Mouse (Mus musculus) forebrain, embryonic 15.5 days (tissue): ENCODE measurements around the gene Jpt1. TPM values are rescaled to one million over a fixed set of nuclear protein-coding genes. Genes with fewer than 3 reads are reported as not detected.
A peak's percentile ranks its signal among the peaks of the same experiment; 100 is the strongest.
"Not testable (repeated sequence)": the region's sequence is repeated elsewhere in the genome, so short reads cannot be mapped to it uniquely, and the experiment has no call there.

Experiments used
- ATAC-seq: fragments of 200-750 bp; cut with Nextera tagmentation; replicated peaks from 2 replicates; pipeline ENCODE4 v1.8.0; 2017; ENCODE audit warnings: mild to moderate bottlenecking, moderate TSS enrichment, moderate library complexity
- H3K27ac ChIP-seq: fragments of 300-500 bp; sonication (generic); replicated peaks from 2 replicates; pipeline ENCODE4 v1.5.1; 2015; ENCODE audit warnings: mild to moderate bottlenecking, inconsistent platforms
- H3K27me3 ChIP-seq: fragments of 300-500 bp; sonication (generic); 2 replicates; pipeline ENCODE4 v1.6.1; 2015; ENCODE audit warnings: inconsistent platforms
- H3K36me3 ChIP-seq: fragments of 300-500 bp; sonication (generic); 2 replicates; pipeline ENCODE4 v1.6.1; 2015; ENCODE audit warnings: mild to moderate bottlenecking, inconsistent platforms
- H3K4me1 ChIP-seq: fragments of 300-500 bp; sonication (generic); 2 replicates; pipeline ENCODE4 v1.6.1; 2015; ENCODE audit warnings: inconsistent platforms
- H3K4me2 ChIP-seq: fragments of 300-500 bp; sonication (generic); replicated peaks from 2 replicates; pipeline ENCODE4 v1.6.1; 2015; ENCODE audit warnings: mild to moderate bottlenecking, inconsistent platforms
- H3K4me3 ChIP-seq: fragments of 300-500 bp; sonication (generic); 2 replicates; pipeline ENCODE4 v1.5.1; 2015; ENCODE audit warnings: mild to moderate bottlenecking, inconsistent platforms
- H3K9ac ChIP-seq: fragments of 300-500 bp; sonication (generic); replicated peaks from 2 replicates; pipeline ENCODE4 v1.6.1; 2015; ENCODE audit warnings: mild to moderate bottlenecking, inconsistent platforms
- H3K9me3 ChIP-seq: fragments of 300-500 bp; sonication (generic); 2 replicates; pipeline ENCODE4 v1.6.1; 2016; ENCODE audit warnings: inconsistent platforms
- WGBS: fragments of 180-500 bp; shearing (Covaris S2); methylation state at CpG from one replicate; pipeline ENCODE4 v1.1.7; 2015; ENCODE audit warnings: mixed read lengths; 5-methylcytosine and 5-hydroxymethylcytosine counted together
- polyA plus RNA-seq: library from polyadenylated mRNA; unstranded; fragments of >200 nt; fragmentation: Nextera tagmentation; extraction: Ambion mirVana; gene quantifications from 2 replicates; pipeline ENCODE4 v1.2.1, GENCODE M21; 2015

The Jpt1 gene
- polyA plus RNA-seq, 1 experiment from 2014 or later: 1,941 TPM

GRCm38 (mm10) chr11:115483726-115484125, 30.5 kb downstream of the Jpt1 start:
- no peak overlapping the region for H3K9ac ChIP-seq
- H3K9me3 ChIP-seq: no peaks in the 10 kb centered on the region
- H3K4me2 ChIP-seq: no peak overlapping the region
- H3K4me1 ChIP-seq: no peaks in the 10 kb centered on the region
- H3K27me3 ChIP-seq: no peaks in the 10 kb centered on the region
- H3K4me3 ChIP-seq: no peak overlapping the region
- H3K36me3 ChIP-seq: 0 out of 2 replicates have a peak, but pooled peaks cover 4% of the 10 kb centered on the region
- 18% methylated on average over 6 of the region's 6 CpGs for WGBS
- no peak for ATAC-seq
- no peak overlapping the region for H3K27ac ChIP-seq

DNA sequence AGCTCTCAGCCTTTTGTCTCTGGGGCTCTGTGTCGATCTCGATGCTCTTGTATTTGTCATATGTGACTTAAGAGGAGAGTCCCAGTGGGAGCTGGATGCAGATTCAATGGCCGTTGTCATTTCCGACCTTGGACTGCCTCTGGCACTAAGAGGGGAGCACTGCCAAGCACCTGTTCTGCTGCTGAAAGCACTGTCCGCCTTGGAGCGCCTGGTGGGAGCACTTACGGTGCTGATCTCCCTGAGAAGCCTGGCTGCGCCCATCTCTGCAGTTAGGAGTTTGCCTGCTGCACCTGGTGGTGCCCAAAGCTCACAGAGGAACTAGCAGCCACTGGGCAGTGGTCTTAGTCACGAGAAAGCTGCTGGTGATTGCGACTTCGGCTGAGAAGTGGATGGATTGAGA, 30.9 kb downstream of the Jpt1 start:
- no peaks in the 10 kb centered on the region for H3K9me3 ChIP-seq
- ATAC-seq: no peak
- H3K27me3 ChIP-seq: no peaks in the 10 kb centered on the region
- H3K27ac ChIP-seq: no peak overlapping the region
- no peak overlapping the region for H3K4me3 ChIP-seq
- WGBS: 73% methylated on average over 11 of the region's 11 CpGs
- H3K4me1 ChIP-seq: no peaks in the 10 kb centered on the region
- no peak overlapping the region for H3K4me2 ChIP-seq
- no peak overlapping the region for H3K9ac ChIP-seq
- 0 out of 2 replicates have a peak, but pooled peaks cover 3% of the 10 kb centered on the region for H3K36me3 ChIP-seq

- H3K4me2 ChIP-seq: no peak overlapping the region
- no peak overlapping the region for H3K27ac ChIP-seq
- H3K9ac ChIP-seq: no peak overlapping the region
- H3K9me3 ChIP-seq: no peaks in the 10 kb centered on the region
- WGBS: 82% methylated on average over 6 of the region's 6 CpGs
- H3K36me3 ChIP-seq: 0 out of 2 replicates have a peak, but pooled peaks cover 3% of the 10 kb centered on the region
- no peak overlapping the region for H3K4me3 ChIP-seq
- peaks cover 8% of the 10 kb centered on the region for H3K4me1 ChIP-seq
- no peak for ATAC-seq
- no peaks in the 10 kb centered on the region for H3K27me3 ChIP-seq
Observed at GRCm38 (mm10) chr11:115481553-115482259, 32.5 kb downstream of the Jpt1 start.

DNA sequence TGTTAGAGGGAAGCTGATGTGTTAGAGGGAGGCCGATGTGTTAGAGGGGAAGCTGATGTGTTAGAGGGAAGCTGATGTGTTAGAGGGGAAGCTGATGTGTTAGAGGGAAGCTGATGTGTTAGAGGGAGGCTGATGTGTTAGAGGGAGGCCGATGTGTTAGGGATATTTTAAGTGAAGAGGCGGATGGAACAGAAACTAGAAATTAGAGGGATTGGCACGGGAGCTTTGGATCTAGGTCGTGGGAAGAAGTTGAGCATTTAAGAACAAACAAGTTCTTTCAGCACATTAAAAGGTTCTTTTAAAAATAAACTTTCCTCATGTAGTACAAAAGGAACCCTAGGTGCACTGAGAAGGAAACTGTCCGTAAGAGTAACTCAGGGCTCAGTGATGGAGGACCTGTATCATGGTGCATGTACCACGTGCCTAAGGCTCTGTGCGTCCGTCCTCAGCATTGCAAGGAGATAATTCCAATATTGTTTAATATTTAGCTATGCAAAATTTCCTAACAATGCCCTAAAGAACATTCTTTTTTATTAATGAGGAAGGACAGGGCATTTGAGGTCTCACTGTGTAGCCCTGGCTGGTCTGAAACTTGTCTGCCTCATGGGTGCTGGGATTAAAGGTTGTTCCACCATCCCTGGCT, 35.8 kb downstream of the Jpt1 start:
- Histone ChIP-seq H3K27me3 (no peaks in the 10 kb centered on the region), H3K9me3 (no peaks in the 10 kb centered on the region), H3K4me1 (peaks cover 29% of the 10 kb centered on the region), H3K4me3 (no peak overlapping the region), H3K27ac (no peak overlapping the region), H3K36me3 (0 out of 2 replicates have a peak, but pooled peaks cover 3% of the 10 kb centered on the region), H3K9ac (no peak overlapping the region), H3K4me2 (no peak overlapping the region)
- 89% methylated on average over 9 of the region's 9 CpGs for WGBS
- ATAC-seq: no peak

DNA sequence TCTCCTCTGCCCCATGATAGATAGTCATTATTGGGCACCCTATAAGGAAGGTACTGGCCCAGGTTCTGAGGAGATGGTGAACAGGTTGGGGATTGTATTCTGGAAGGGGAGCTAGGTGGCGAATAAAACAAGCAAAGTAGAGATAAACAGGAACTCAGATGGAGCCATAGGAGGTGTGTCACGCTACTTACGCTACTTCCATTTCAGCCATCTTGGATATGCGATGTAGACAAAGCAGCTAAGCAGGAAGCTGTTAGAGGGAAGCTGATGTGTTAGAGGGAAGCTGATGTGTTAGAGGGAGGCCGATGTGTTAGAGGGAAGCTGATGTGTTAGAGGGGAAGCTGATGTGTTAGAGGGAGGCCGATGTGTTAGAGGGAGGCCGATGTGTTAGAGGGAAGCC, 36.8 kb downstream of the Jpt1 start:
- not testable (repeated sequence) for H3K36me3 ChIP-seq, H3K9me3 ChIP-seq, H3K4me3 ChIP-seq, H3K27me3 ChIP-seq, H3K27ac ChIP-seq, H3K9ac ChIP-seq, ATAC-seq, H3K4me2 ChIP-seq
- 88% methylated on average over 7 of the region's 7 CpGs for WGBS
- H3K4me1 ChIP-seq: peaks cover 31% of the 10 kb centered on the region

- H3K9me3 ChIP-seq, H3K36me3 ChIP-seq, H3K9ac ChIP-seq, ATAC-seq, H3K27me3 ChIP-seq, H3K27ac ChIP-seq: not testable (repeated sequence)
- 80% methylated on average over 4 of the region's 4 CpGs for WGBS
- Histone ChIP-seq H3K4me3 (peak overlapping the region; percentile 12; the same call in 1 of the 2 replicates), H3K4me1 (peaks cover 31% of the 10 kb centered on the region), H3K4me2 (peak overlapping the region; percentile 96)
Observed at GRCm38 (mm10) chr11:115476630-115477029, 37.6 kb downstream of the Jpt1 start.

- Histone ChIP-seq H3K9me3 (no peaks in the 10 kb centered on the region), H3K4me2 (peak overlapping the region; percentile 96), H3K4me1 (peaks cover 31% of the 10 kb centered on the region), H3K4me3 (peak overlapping the region; percentile 95), H3K9ac (peak overlapping the region; percentile 78), H3K27me3 (no peaks in the 10 kb centered on the region), H3K27ac (peak overlapping the region; percentile 87), H3K36me3 (0 out of 2 replicates have a peak, but pooled peaks cover 3% of the 10 kb centered on the region)
- ATAC-seq: no peak; the same call in 1 of the 2 replicates
- 3% methylated on average over 28 of the region's 28 CpGs for WGBS
Observed at GRCm38 (mm10) chr11:115475758-115476237, 38.4 kb downstream of the Jpt1 start.

DNA sequence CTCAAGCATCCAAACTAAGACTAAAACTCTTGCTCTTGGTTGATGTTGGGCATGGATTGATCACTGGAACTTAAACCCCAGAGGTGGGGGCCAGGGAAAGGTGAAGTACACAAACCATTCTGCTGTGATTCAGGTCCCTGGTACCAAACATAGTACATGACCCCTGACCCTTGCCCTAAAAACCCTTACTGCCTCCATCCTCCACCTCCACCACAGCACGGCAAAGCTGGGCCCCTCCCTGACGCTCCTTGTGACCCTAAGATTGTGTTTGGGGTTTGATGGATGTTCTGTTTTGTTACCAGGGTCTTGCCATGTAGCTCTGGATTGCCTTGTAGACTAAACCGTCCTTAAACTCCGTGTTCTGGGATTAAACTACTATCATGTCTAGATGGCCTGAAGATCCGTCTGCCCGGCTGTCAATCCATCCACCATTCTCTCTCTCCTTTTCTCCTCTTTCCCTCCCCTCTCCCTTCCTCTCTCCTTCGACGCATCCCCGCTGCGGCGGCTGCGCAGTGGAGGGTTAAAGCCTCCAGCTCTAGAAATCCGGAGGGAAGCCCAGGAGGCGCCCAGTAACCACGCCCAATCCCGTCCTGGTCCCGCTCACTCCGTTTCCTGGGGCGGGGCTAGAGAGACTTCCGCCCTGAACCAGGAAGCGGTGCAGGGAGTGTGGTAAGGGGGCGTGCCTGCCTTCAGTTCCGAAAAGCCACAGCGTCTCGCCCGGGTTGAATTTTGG, 39.0 kb downstream of the Jpt1 start, which contains the start of gene Armc7:
Gene Armc7, plus strand, starts transcription at position 643 of the 733 bp plus-strand sequence.
- H3K36me3 ChIP-seq: 0 out of 2 replicates have a peak, but pooled peaks cover 3% of the 10 kb centered on the region
- no peaks in the 10 kb centered on the region for H3K9me3 ChIP-seq
- peak within 1 kb of the TSS; percentile 96 for H3K4me2 ChIP-seq
- H3K27me3 ChIP-seq: no peaks in the 10 kb centered on the region
- H3K9ac ChIP-seq: peak within 1 kb of the TSS; percentile 78
- peaks cover 31% of the 10 kb centered on the region for H3K4me1 ChIP-seq
- H3K27ac ChIP-seq: peak within 1 kb of the TSS; percentile 87
- peak within 1 kb of the TSS; percentile 95 for H3K4me3 ChIP-seq
- under 1% methylated on average over 26 of the region's 26 CpGs for WGBS
- ATAC-seq: peak; percentile 98

GRCm38 (mm10) chr11:115473626-115474275, 40.4 kb downstream of the Jpt1 start:
- H3K27ac ChIP-seq: peak overlapping the region; percentile 68
- H3K4me2 ChIP-seq: no peak overlapping the region
- no peaks in the 10 kb centered on the region for H3K27me3 ChIP-seq
- peaks cover 31% of the 10 kb centered on the region for H3K4me1 ChIP-seq
- no peak overlapping the region for H3K4me3 ChIP-seq
- no peaks in the 10 kb centered on the region for H3K9me3 ChIP-seq
- WGBS: 29% methylated on average over 15 of the region's 15 CpGs
- H3K36me3 ChIP-seq: no peaks in the 10 kb centered on the region
- H3K9ac ChIP-seq: 0 out of 2 replicates have a peak overlapping the region, but pooled peaks have one; percentile 11
- no peak; the same call in 1 of the 2 replicates for ATAC-seq

- H3K4me1 ChIP-seq: peaks cover 28% of the 10 kb centered on the region
- H3K4me3 ChIP-seq: no peak overlapping the region
- no peak overlapping the region for H3K9ac ChIP-seq
- no peaks in the 10 kb centered on the region for H3K9me3 ChIP-seq
- 83% methylated on average over 7 of the region's 7 CpGs for WGBS
- H3K27ac ChIP-seq: no peak overlapping the region
- no peaks in the 10 kb centered on the region for H3K27me3 ChIP-seq
- no peak overlapping the region for H3K4me2 ChIP-seq
- no peaks in the 10 kb centered on the region for H3K36me3 ChIP-seq
- no peak for ATAC-seq
Observed at GRCm38 (mm10) chr11:115472183-115472582, 42.0 kb downstream of the Jpt1 start.

DNA sequence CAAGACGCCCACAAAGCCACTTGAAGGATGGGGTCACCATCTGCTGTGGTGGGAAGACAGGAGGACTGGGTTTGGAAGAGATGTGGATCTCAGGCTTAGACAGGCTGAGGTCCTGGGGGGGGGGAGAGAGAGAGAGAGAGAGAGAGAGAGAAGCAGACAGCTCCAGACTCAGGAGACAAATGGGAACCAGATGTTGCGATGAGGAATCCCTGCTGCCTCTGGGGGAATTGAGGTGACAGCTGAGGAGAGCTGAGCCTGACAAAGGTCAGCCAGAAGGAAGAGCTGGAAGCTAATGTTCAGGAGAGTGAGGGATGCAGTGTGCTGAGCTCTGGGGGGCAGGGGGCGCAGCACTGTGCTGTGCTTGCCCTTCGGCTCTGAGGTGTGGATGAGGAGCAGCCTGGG, 47.0 kb downstream of the Jpt1 start:
- ATAC-seq: no peak
- no peak overlapping the region for H3K4me3 ChIP-seq
- H3K4me1 ChIP-seq: no peaks in the 10 kb centered on the region
- H3K9ac ChIP-seq: no peak overlapping the region
- no peaks in the 10 kb centered on the region for H3K9me3 ChIP-seq
- H3K36me3 ChIP-seq: no peaks in the 10 kb centered on the region
- H3K27ac ChIP-seq: no peak overlapping the region
- 74% methylated on average over 4 of the region's 4 CpGs for WGBS
- H3K27me3 ChIP-seq: no peaks in the 10 kb centered on the region
- H3K4me2 ChIP-seq: no peak overlapping the region
